Mouse (Mus musculus): Measurements from ENCODE around the gene Mindy4b-ps. TPM values are rescaled to one million over a fixed set of nuclear protein-coding genes. Genes with fewer than 3 reads are reported as not detected.

The Mindy4b-ps gene
- polyA plus RNA-seq, 1 experiment: not detected

- no peak for TF ChIP-seq POLR2A (IDR thresholded peaks at IDR 0.05; ENCODE audit: borderline replicate concordance, extremely low read depth, low read depth, low read length)
- TF ChIP-seq CTCF (IDR thresholded peaks at IDR 0.05; ENCODE audit: insufficient read depth, low read length): no peak
- H3K4me1 ChIP-seq (ENCODE audit: control insufficient read depth, insufficient read depth, low read length): no peaks in the 10 kb centered on the region
- DNase-seq: no peak
- no peak overlapping the region for H3K4me3 ChIP-seq (replicated peaks; ENCODE audit: extremely low read depth, low read depth, low read length)
These were observed 73.4 kb downstream of the Mindy4b-ps start for GRCm38 (mm10) chr3:58748724-58749123.

GRCm38 (mm10) chr3:58747924-58748323, 74.2 kb downstream of the Mindy4b-ps start:
- no peaks in the 10 kb centered on the region for H3K4me1 ChIP-seq (ENCODE audit: control insufficient read depth, insufficient read depth, low read length)
- TF ChIP-seq CTCF (IDR thresholded peaks at IDR 0.05; ENCODE audit: insufficient read depth, low read length) (no peak), POLR2A (IDR thresholded peaks at IDR 0.05; ENCODE audit: borderline replicate concordance, extremely low read depth, low read depth, low read length) (no peak)
- 55% methylated on average over 1 of the region's 1 CpGs for WGBS
- no peak overlapping the region for H3K4me3 ChIP-seq (replicated peaks; ENCODE audit: extremely low read depth, low read depth, low read length)
- no peak for DNase-seq

GRCm38 (mm10) chr3:58739536-58739935, 82.6 kb downstream of the Mindy4b-ps start:
- no peaks in the 10 kb centered on the region for H3K4me1 ChIP-seq (ENCODE audit: control insufficient read depth, insufficient read depth, low read length)
- WGBS: 54% methylated on average over 2 of the region's 2 CpGs
- no peak for DNase-seq
- H3K4me3 ChIP-seq (replicated peaks; ENCODE audit: extremely low read depth, low read depth, low read length): no peak overlapping the region
- no peak for TF ChIP-seq POLR2A (IDR thresholded peaks at IDR 0.05; ENCODE audit: borderline replicate concordance, extremely low read depth, low read depth, low read length)
- no peak for TF ChIP-seq CTCF (IDR thresholded peaks at IDR 0.05; ENCODE audit: insufficient read depth, low read length)

Other genes starting within 250 kb of the Mindy4b-ps start
- gene Selenot, start 245.7 kb downstream of the Mindy4b-ps start, polyA plus RNA-seq (2012; rRNA removed): 31.5 and 44.6 TPM in 2 replicates
- gene Erich6, start 185.1 kb downstream of the Mindy4b-ps start, polyA plus RNA-seq (2012; rRNA removed): 0.09 TPM in 1 of 2 replicates, not detected in the other
- 14.4 and 17.3 TPM in 2 replicates for gene Siah2, start 129.9 kb downstream of the Mindy4b-ps start, polyA plus RNA-seq (2012; rRNA removed)
- gene Clrn1, start 63.0 kb upstream of the Mindy4b-ps start, polyA plus RNA-seq (2012; rRNA removed): not detected in 2 replicates
- gene Med12l, start 183.5 kb upstream of the Mindy4b-ps start, polyA plus RNA-seq (2012; rRNA removed): 0.71 and 1.1 TPM in 2 replicates

All from lung, adult 2 months (tissue).